Mouse (Mus musculus): ENCODE data around the gene Gm28729.

The Gm28729 gene

DNA sequence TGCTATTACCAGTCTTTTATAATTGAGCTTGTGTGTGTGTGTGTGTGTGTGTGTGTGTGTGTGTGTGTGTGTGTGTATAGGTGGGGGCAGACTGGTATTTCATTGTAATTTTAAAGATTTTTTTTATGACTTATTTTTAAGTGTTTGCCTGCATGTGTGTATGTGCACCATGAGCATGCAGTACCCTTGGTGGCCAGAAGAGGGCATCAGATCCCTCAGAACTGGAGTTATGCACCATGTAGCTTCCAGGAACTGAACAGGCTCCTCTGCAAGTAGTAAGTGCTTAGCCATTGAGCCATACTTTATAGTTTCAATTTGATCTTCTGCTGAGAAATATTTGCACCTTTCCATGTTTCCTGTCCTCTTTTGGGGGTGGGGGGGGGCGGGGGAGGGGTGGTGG lies 63.5 kb downstream of the Gm28729 start:
- DNase-seq (ENCODE audit: low spot score), result no peak

DNA sequence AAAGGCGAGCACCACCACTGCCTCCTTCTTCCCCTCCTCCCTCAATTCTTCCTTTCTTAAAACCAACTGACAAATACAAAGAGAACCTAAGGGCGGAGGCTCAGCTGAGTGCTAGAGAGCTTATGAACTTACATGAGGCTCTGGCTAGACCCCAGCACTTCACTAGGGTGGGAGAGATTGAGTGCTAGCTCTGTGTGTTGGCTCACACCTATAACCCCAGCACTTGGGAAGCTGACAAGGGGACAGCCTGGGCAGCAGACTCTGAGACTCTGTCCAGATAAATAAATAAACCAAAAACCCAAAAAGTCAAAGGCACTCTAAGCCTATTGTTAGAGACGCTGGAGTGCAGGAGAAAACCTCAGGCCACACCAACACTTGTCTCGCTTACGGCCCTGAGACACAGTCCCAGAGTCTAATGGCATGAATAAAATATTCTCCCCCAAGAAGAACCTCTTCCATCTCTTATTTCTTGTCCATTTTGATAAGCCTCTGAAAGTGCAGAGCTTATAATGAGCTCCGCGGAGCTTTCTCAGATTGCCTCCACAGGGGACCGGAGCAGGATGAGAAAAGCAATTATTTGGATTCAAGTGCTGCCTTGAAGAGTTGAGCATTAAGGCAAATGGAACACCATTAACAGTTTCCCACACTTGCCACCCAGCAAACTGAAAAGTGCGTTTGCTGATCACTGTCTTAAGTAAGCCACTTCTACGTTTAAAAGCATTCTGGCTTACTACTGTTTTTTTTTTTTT lies 64.8 kb downstream of the Gm28729 start:
- DNase-seq (ENCODE audit: low spot score), result no peak

DNA sequence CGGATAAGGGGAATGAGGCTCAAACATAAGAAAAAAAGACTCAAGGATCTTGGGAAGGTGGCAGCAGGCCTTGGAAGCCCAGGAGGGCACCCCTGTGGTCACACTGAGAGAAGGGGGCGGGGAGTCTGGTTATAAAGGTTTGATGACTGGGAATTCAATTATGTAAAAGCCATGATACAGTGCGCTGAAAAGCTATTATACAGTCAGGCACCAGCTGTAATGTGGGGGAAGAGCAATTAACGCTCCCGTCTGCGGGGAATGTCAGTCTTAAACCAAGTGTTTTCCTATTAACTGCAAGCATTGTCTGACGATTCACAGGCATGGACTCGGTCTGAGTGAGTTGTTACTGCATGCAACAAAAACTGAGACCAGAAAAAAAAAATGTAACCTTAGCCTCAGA lies 69.4 kb downstream of the Gm28729 start:
- DNase-seq (ENCODE audit: low spot score), result no peak

DNA sequence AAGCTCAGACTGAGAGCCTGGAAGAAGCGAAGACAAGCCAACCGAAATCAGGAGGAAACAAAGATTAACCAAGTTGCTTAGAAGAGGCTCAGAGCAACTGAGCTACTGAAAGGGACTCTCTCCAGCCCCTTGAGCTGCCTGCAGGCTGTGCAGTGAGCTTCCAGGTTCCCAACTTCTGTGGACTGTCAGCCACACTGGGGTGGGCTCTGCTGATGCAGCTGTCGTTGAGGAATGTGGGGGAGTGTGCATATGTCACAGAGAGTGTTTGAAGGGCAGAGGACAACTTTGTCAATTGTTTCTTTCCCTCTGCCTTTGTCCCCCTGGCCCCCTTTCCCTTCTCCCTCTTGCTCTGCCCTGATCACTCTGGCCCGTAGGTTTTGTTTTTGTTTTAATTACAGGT lies 72.1 kb downstream of the Gm28729 start:
- no peak for DNase-seq (ENCODE audit: low spot score)

DNA sequence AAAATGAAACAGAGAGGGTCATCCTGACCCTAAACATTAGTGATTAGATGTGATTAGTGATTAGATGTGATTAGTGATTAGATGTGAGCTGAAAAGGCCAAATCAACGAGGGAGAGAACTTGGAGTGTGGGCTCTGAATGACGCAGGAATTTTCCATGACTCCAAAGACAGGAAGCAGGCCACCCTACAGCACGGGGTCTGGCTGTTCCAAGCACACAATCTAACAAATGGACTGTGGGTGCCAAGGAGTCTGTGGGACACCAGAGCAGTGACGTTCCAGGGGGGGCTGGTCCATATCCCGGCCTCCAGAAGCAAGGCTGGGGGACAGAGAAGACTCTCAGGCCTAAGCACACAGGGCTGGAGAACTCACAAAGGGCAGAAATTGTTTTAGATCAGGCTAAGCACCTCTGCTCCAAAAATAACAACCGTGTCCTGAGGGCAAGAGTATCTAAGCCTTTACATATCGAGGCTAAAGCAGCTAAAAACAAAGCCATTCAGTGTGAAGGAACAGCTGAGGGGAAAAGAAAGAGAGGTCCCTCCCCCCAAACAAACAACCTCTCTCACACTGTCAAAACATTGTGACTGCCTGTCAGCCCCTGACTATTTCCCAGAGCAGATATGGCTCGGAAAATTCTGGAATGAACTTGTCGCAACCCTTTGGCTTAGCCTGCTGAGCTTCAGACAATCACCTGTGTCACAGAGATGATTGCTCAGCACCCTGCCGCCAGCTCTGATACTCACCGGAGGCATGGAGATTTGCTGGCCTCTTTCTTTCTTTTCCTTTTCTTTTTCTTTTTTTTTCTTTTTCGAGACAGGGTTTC lies 74.0 kb downstream of the Gm28729 start:
- DNase-seq (ENCODE audit: low spot score), result peak; percentile 23

DNA sequence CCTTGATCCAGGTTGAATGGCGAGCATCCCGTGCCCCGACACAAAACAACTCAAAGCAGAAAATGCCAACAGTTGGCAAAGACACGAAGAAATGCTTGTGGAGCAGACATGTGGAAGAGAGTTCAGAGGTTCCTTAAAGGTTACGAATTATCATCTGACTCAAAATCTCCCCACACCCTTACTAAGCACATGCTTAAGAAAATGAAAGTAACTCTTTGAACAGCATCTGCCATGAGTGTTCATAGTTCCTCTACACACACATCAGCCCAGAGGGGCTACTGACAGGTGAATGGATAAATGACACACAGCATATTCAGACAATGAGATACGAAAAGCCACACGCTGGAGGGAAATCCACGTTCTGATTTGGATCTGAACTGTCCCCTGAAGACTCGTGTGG lies 75.5 kb downstream of the Gm28729 start:
- no peak for DNase-seq (ENCODE audit: low spot score)

DNA sequence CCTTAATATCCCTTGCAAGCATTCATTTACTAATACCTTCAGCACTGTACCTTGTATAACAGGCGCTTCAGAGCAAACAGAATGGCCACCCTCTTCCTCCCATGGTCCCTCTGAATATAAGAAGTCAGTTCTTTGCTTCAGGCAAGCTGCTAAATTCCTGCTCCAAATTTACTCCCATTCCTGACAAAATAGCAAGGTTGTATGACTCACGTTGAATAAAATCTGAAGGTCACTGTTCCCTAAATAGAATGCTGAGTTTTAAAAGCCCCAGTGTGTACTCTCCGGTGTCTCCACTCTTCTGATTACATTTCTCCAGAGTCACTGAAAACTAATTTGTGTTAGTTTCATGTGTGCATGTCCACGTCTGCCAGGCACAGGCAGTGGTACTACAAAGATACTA lies 79.7 kb downstream of the Gm28729 start:
- no peak for DNase-seq (ENCODE audit: low spot score)

DNA sequence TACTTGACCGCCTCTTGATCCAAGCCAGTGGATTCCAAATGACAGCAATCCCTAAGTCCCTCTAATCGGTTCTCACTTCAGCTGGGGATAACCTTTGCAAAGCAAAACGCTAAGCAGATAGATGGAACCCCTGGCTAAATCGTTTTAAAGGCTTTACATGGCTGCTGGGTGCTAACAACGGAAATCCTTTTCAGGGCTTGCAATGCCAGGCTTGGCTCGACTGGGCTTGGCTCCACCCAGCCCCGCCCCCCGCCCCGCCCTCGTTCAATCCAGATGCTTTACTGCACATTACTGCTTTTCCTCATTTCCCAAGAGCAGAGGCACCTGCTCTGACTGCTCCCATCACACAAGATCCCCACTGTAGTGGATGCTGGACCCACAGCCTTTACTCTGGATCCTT lies 83.0 kb downstream of the Gm28729 start:
- no peak for DNase-seq (ENCODE audit: low spot score)

DNA sequence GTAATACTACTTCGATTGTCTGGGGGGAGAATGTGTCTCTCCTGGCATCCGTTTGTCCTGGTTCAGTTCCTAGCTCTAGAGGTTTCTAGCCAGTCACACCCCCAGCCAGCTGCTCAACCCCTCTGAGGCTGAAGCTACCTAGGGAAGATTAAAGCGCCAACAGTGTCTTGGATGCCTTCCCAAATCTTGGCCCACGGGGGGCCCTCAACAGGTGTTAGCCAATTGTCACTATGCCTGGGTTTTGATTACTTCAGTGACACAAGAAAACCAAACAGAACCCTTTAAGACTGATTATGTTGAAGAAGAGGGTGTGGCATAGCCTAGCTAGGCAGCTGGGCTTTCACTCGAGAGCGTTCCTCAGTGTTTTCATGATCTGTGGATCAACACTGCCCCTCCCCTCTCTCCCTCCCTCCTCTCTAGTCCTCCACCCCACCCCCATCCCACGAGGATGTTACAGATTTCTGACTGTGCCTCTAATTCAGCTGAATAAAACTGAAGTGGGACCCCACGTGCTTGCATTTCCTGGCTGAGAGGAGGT lies 86.7 kb downstream of the Gm28729 start:
- no peak for DNase-seq (ENCODE audit: low spot score)

DNA sequence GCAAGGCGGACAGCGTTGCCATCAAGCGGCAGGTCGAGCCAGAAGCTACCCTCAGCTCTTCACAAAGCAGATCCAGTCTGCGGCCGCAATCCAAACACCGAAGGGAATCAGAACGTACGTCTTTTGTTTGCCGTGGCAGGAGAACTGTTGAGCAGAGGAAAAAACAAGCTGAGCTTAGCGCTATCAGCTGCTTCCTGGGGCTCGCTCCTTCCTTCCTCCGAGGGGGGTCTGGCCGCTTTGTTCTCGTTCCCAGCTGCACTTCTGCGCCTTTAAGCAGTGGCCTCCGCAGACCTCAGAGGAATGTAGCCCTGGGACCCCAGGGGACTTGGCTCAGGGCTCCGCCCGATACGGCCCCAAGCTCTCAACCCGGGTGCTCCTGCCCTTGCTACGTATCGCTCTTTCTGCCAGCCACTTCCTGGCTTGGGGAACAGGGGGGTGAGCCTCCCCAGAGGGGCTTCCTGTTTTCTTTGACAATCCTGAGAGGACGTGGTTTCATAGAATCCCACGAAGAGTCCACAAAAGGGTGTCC lies 87.2 kb downstream of the Gm28729 start:
- DNase-seq (ENCODE audit: low spot score), result no peak

DNA sequence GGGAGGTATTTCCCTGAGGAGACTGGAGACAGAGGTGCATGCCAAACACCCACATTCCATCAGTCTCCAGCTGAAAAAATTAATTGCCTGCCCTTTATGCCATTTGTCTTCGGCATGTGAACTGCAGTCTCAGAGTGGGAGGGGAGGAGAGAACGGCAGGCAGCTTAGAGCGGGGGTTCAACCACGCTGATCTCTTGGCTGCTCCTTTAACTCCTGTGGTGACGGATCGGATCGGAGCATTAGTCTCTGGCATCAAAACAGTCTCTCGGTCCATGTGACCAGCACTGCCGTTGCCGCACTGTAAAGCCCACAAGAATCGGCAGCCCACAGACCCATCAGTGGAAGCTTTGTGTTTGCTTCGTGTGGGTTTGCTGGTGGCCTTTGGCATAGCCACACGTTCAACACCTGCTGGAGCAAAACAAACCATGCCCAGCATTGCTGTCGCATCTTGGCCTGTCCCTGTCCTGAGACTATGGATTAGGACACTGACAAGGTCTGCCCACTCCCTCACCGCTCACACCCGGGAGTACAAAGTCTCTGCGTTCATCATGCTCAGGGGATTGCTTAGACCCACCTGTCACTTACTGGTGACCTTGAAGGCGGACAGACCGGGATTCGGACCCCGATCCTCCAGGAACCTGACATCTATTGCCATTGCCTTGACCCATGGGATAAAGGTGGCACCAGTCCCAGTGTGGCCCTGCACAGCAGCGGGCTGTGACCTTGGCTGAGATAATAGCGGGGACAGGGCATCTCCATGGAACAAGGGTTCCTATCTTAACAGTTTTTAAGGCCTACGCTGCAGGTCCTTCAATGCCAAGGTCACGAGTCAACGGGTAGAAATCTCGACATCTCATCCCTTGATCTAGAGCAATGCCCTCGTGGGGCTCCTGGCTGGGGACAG lies 87.9 kb downstream of the Gm28729 start:
- DNase-seq (ENCODE audit: low spot score), result peak; percentile 8
